Mouse (Mus musculus) CD8-positive naive resting alpha-beta T cell, adult 2 months (primary cell): Measurements from ENCODE around the gene Acer3.
A peak's percentile ranks its signal among the peaks of the same experiment; 100 is the strongest.
"Not testable (repeated sequence)": the region's sequence is repeated elsewhere in the genome, so short reads cannot be mapped to it uniquely, and the experiment has no call there.

Source experiments
- DNase-seq, 2 experiments: peaks; one replicate each; pipeline ENCODE4 v3.0.0; 2022; ENCODE audit warnings: low read depth in 2 of 2, low spot score in 2 of 2

The Acer3 gene

DNA sequence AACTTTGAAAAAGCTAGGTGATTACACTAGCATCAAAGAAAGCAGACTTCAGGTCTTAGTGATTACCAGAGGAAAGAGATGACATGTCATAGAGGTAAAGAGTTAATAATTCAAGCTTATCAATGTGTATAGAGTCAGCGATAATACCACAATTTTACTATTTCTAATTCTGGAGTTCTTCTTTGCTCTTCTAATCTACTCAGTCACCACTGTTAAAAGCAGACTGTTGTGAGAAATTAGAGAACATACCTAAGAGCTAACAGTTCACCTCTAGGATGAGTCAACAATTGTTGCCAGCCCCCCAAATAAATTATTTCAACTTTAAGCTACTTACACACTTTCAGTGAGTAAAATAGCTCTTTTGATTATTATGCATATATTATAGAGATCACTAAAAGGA is 28.1 kb downstream of the Acer3 start:
- DNase-seq: no peak

DNA sequence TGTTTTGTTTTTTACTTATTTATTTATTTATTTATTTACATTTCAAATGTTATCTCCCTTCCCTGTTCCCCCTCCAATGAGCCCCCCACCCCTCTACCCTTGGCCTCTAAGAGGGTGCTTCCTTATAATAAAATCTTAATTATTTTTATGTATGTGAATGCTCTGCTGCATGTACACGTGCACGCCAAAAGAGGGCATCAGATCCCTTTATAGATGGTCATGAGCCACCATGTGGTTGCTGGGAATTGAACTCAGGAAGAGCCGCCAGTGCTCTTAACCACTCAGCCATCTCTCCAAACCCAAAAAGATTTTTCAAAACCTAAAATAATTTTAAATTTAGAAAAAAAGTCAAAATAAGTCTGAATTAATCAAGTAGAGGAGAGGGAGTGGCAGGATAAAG is 31.4 kb downstream of the Acer3 start:
- peak in 1 of 2 experiments; percentile 14 for DNase-seq

GRCm38 (mm10) chr7:98276263-98276662 is 44.7 kb downstream of the Acer3 start:
- no peak for DNase-seq

- DNase-seq: not testable (repeated sequence)
Measured at GRCm38 (mm10) chr7:98268166-98268565, 52.8 kb downstream of the Acer3 start.

GRCm38 (mm10) chr7:98252520-98252919 is 68.5 kb downstream of the Acer3 start:
- no peak for DNase-seq

- no peak for DNase-seq
Measured at GRCm38 (mm10) chr7:98236686-98237359, 84.2 kb downstream of the Acer3 start.

GRCm38 (mm10) chr7:98223796-98224195 is 97.2 kb downstream of the Acer3 start:
- DNase-seq: no peak

DNA sequence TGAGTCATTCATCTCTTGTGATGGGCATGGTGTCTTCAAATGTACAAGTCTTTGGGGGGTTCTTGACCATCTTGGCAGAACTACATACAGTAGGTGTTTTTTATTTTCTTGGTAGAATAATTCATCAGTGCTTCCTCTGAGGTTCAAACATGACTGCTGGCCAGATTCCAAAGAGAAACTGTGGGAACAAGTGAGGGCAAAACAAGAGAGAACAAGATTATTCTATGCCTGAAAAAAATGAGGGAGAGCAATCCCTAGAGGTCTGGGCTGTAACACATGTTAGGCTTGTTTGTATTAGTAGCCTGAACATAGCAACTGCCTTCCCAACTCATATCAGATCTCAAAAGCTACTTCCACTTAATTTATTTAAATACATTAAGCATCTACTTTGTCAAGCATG is 104.3 kb downstream of the Acer3 start:
- no peak for DNase-seq

GRCm38 (mm10) chr7:98202946-98203345 is 118.1 kb downstream of the Acer3 start:
- no peak for DNase-seq

- DNase-seq: no peak
Measured at GRCm38 (mm10) chr7:98201493-98202028, 119.4 kb downstream of the Acer3 start.

- DNase-seq: no peak
Measured at GRCm38 (mm10) chr7:98200396-98200795, 120.6 kb downstream of the Acer3 start.

DNA sequence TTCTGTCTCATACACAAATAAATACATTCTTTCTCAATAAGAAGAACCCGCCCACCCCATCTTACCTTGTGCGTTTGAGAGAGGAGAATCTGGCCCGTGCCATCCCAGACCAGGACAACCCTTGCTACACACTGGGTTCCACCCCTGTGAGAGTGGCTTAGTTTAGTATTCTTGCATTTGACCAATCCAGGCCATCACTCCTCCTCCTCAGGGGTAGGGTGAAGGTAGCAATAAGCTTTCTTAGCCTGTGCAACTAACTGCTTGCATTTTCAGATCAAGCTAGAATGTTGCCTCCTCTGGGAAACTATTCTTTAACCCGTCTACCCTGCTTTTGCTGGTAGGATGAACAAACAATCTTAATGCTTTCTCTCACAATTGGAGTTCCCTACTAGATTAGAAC is 121.6 kb downstream of the Acer3 start, which contains the start of gene B3gnt6:
Gene B3gnt6, minus strand, starts transcription at position 101 of the 400 bp plus-strand sequence.
- no peak for DNase-seq

DNA sequence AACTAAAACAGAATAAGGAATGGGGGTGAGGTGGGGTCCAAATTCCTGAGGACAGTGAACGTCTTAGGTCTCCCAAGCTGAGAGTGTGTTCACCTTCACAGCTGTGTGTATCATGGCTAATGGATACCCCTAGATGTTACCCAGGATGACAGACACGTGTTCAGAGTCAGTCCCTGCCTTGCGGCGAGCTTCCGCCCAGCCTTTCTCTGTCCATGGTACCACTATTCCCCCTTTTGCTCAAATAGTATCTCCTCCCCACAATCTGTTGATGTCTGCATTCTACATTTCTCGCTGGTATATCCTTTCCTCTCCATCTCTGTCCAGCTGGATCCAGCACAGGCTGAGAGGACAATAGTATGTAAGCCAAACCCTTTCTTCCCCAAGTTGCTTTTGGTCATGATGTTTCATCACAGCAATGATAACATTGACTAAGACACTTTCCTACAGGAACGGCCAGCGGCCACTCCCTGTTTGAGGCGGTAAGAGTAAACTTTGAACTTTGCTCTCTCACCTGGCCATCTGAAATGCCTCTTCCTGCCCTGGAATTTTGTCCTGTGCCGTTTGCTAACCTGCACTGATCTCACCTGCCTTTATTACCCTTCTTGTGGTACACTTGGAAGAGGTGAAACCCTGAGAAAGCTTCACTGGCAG is 125.7 kb downstream of the Acer3 start:
- no peak for DNase-seq

GRCm38 (mm10) chr7:98194026-98194792 is 126.8 kb downstream of the Acer3 start:
- DNase-seq: peak in 1 of 2 experiments; percentile 24

- peak; percentile 16 to 35 for DNase-seq
Measured at GRCm38 (mm10) chr7:98193515-98194025, 127.4 kb downstream of the Acer3 start.

DNA sequence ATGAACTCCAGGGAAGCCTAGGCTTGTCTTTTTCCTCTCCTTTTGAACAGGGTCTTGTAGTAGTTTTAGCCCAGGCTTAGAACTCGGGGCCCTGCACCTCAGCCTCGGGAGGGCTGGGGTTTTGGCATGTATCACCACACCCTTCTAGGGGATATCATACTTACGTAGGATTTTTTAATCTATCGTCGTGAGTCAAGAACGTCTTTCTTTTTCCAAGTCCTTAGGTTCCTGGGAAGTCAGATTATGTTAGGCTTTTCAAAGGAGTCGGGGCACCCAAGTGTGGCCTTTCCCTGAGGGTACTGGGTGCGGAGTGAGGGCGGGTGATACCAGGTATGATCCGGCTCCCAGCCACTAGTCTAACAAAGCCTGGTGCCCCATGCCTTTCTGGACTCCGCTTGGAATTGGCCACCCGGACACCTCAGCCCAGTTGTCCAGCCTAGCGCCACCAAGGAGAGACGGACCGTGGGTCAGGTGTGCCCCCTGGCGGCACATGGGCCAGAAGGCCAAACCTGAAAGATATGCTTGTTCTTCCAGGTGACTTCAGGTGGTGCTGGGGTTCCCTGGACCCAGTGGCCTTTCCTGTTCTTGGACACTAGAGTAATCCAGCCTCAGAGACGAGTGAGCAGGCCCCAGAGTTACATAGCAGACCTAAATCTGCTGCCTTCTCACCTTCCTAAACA is 129.3 kb downstream of the Acer3 start:
- DNase-seq: no peak

- DNase-seq: no peak
Measured at GRCm38 (mm10) chr7:98190578-98190977, 130.4 kb downstream of the Acer3 start.

DNA sequence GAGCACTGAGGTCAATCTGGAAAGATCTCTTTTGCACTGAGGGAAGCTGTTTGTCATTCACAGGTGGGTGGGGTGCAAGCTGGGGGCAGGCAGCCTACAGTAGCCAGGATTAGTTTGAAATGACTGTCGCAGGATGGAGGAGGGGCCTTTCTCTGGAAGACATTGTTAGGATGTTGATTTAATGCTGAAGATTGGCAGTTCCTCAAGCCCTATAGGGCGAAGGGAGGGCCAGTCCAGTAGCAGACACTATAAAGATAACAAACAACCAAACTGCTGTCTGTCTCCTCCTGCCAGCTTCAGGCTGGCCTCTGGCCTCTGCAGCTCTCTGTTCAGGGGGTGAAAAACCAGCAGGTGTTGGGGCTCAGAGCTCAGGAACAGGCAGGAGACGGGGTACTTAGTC is 131.3 kb downstream of the Acer3 start:
- no peak for DNase-seq

- DNase-seq: no peak
Measured at GRCm38 (mm10) chr7:98188680-98189079, 132.3 kb downstream of the Acer3 start.

- no peak for DNase-seq
Measured at GRCm38 (mm10) chr7:98188238-98188637, 132.8 kb downstream of the Acer3 start.

- not testable (repeated sequence) for DNase-seq
Measured at GRCm38 (mm10) chr7:98187332-98187731, 133.7 kb downstream of the Acer3 start.
